Mouse (Mus musculus): ENCODE results near the gene Ccdc97.
"Not testable (repeated sequence)": the region's sequence is repeated elsewhere in the genome, so short reads cannot be mapped to it uniquely, and the experiment has no call there.

Gene Ccdc97

GRCm38 (mm10) chr7:25718788-25719417 is at the start of gene Ccdc97:
TSS of gene Ccdc97 (minus strand) at chr7:25719088.
- DNase-seq (ENCODE audit: low spot score in 2 of 2), result peak; percentile 92 to 95

GRCm38 (mm10) chr7:25768229-25768628 is 49.3 kb upstream of the Ccdc97 start:
- no peak for DNase-seq (ENCODE audit: low spot score in 2 of 2)

- no peak for DNase-seq (ENCODE audit: low spot score in 2 of 2)
Measured at GRCm38 (mm10) chr7:25766108-25766507, 47.2 kb upstream of the Ccdc97 start.

GRCm38 (mm10) chr7:25764221-25764620 is 45.3 kb upstream of the Ccdc97 start:
- no peak for DNase-seq (ENCODE audit: low spot score in 2 of 2)

- no peak for DNase-seq (ENCODE audit: low spot score in 2 of 2)
Measured at GRCm38 (mm10) chr7:25763678-25764077, 44.8 kb upstream of the Ccdc97 start.

- DNase-seq (ENCODE audit: low spot score in 2 of 2), result peak in 1 of 2 experiments; percentile 46
Measured at GRCm38 (mm10) chr7:25761354-25761753, 42.5 kb upstream of the Ccdc97 start.

- DNase-seq (ENCODE audit: low spot score in 2 of 2), result peak; percentile 90
Measured at GRCm38 (mm10) chr7:25756011-25756410, 37.1 kb upstream of the Ccdc97 start.

GRCm38 (mm10) chr7:25755468-25755833 is 36.6 kb upstream of the Ccdc97 start:
- no peak for DNase-seq (ENCODE audit: low spot score in 2 of 2)

GRCm38 (mm10) chr7:25754738-25755467 is 36.0 kb upstream of the Ccdc97 start, which contains the start of gene Hnrnpul1:
TSS of gene Hnrnpul1 (minus strand) at chr7:25754757.
- peak; percentile 99 for DNase-seq (ENCODE audit: low spot score in 2 of 2)

GRCm38 (mm10) chr7:25754439-25754737 is 35.5 kb upstream of the Ccdc97 start:
- DNase-seq (ENCODE audit: low spot score in 2 of 2), result no peak

GRCm38 (mm10) chr7:25753643-25754438 is 35.0 kb upstream of the Ccdc97 start:
- DNase-seq (ENCODE audit: low spot score in 2 of 2), result no peak

- DNase-seq (ENCODE audit: low spot score in 2 of 2), result no peak
Measured at GRCm38 (mm10) chr7:25753076-25753475, 34.2 kb upstream of the Ccdc97 start.

GRCm38 (mm10) chr7:25746844-25747243 is 28.0 kb upstream of the Ccdc97 start:
- no peak for DNase-seq (ENCODE audit: low spot score in 2 of 2)

- DNase-seq (ENCODE audit: low spot score in 2 of 2), result no peak
Measured at GRCm38 (mm10) chr7:25738277-25738676, 19.4 kb upstream of the Ccdc97 start.

- no peak for DNase-seq (ENCODE audit: low spot score in 2 of 2)
Measured at GRCm38 (mm10) chr7:25736920-25737319, 18.0 kb upstream of the Ccdc97 start.

GRCm38 (mm10) chr7:25734991-25735390 is 16.1 kb upstream of the Ccdc97 start:
- no peak for DNase-seq (ENCODE audit: low spot score in 2 of 2)

GRCm38 (mm10) chr7:25731294-25732055 is 12.6 kb upstream of the Ccdc97 start:
- DNase-seq (ENCODE audit: low spot score in 2 of 2), result no peak

GRCm38 (mm10) chr7:25729862-25730261 is 11.0 kb upstream of the Ccdc97 start:
- peak; percentile 81 to 85 for DNase-seq (ENCODE audit: low spot score in 2 of 2)

- DNase-seq (ENCODE audit: low spot score in 2 of 2), result no peak
Measured at GRCm38 (mm10) chr7:25729396-25729795, 10.5 kb upstream of the Ccdc97 start.

GRCm38 (mm10) chr7:25727800-25728199 is 8.9 kb upstream of the Ccdc97 start:
- no peak for DNase-seq (ENCODE audit: low spot score in 2 of 2)

GRCm38 (mm10) chr7:25725886-25726285 is 7.0 kb upstream of the Ccdc97 start:
- DNase-seq (ENCODE audit: low spot score in 2 of 2), result no peak

- DNase-seq (ENCODE audit: low spot score in 2 of 2), result not testable (repeated sequence)
Measured at GRCm38 (mm10) chr7:25721776-25722175, 2.9 kb upstream of the Ccdc97 start.
